Mouse (Mus musculus): ENCODE data around the gene N4bp2. TPM values are rescaled to one million over a fixed set of nuclear protein-coding genes. Genes with fewer than 3 reads are reported as not detected.

N4bp2 gene
- total RNA-seq (2012; rRNA removed) = 10.1 and 11.4 TPM in 2 replicates
- 10 to 100 TPM; 12.9 to 50.6 TPM for polyA plus RNA-seq (2012; ENCODE audit: insufficient read depth in 1 of 2, insufficient read length in 2 of 2, low read depth in 1 of 2, low replicate concordance in 2 of 2, missing spikeins in 1 of 2)

DNA sequence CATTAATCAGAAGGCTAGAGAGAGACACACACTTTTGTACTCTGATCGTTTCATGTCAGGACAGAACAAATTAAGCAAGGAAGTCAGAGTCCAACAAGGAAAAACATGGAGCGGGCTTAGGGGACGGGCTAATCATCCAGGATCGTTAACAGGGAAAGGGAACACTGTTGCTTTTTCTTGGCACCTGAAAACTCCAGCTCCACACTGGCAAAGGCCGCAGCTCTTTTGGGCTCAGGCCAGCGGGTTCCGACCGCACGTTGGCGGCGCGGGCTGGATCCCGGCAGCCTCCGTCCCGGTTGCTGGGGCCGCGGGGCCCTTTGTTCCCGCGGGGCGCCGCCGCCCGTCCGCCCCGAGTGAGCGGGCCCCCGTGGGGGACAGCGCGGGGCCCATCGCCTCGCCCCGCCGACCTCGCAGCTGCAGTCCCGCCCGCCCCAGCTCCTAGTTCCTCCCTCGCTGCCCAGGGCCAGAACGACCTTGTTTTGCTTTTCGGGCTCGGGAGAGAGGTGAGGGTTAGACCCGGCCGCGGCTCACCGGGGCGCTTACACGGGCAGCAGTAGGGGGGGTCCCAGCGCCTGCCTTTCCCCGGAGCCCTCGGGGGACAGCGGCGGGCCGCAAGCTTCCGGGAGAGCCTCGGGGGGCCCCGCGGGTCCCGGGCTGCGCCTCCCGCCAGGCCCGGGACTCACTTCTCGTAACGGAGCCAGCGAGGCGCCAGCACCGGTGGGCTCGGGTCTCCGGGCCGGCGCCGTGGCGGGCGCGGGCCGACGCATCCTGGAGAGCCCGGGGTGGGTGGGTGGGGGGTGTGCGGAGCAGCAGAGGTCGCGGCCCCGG lies at the start of gene N4bp2:
Gene N4bp2, plus strand, starts transcription at position 434 of the 828 bp plus-strand sequence.
- peaks cover 0 to 15% of the 10 kb centered on the region in 2 experiments; a peak in 2 of 4 replicates for H3K36me3 ChIP-seq (ENCODE audit: control insufficient read depth in 1 of 2, insufficient read depth in 2 of 2, low read length in 2 of 2)
- H3K79me2 ChIP-seq (ENCODE audit: control insufficient read depth, insufficient read depth, low read length, poor library complexity) = peaks cover 20% of the 10 kb centered on the region
- H3K27ac ChIP-seq (ENCODE audit: control insufficient read depth, low read depth, low read length) = peak within 1 kb of the TSS; percentile 90
- peak; percentile 66 for DNase-seq (ENCODE audit: low read depth, low spot score)
- H3K4me3 ChIP-seq (ENCODE audit: control insufficient read depth in 1 of 2, insufficient read depth in 1 of 2, low read depth in 2 of 2, low read length in 2 of 2) = peak within 1 kb of the TSS; percentile 95 to 96
- peak; percentile 35 for TF ChIP-seq SIN3A (IDR thresholded peaks at IDR 0.05; ENCODE audit: low read length)
- TF ChIP-seq ETS1 (IDR thresholded peaks at IDR 0.05; ENCODE audit: low read depth, low read length) = peak; percentile 19; the same call in 1 of the 2 replicates
- peak; percentile 52; the same call in 1 of the 2 replicates for TF ChIP-seq CHD1 (IDR thresholded peaks at IDR 0.05; ENCODE audit: low read depth, low read length)
- 0 out of 2 replicates have a peak, but pooled peaks have one; percentile 13 for TF ChIP-seq KAT2A (conservative IDR thresholded peaks at IDR 0.05; ENCODE audit: low read depth, low read length)
- TF ChIP-seq ZKSCAN1 (IDR thresholded peaks at IDR 0.05; ENCODE audit: low read depth, low read length) = no peak
- no peak for TF ChIP-seq CHD2 (IDR thresholded peaks at IDR 0.05; ENCODE audit: low read length)
- TF ChIP-seq POLR2AphosphoS5 (IDR thresholded peaks at IDR 0.05; ENCODE audit: borderline replicate concordance, low read depth, low read length) = no peak
- TF ChIP-seq ELF1 (IDR thresholded peaks at IDR 0.05; ENCODE audit: low read depth, low read length) = no peak
- TF ChIP-seq MAZ (IDR thresholded peaks at IDR 0.05; ENCODE audit: low read depth, low read length) = 0 out of 2 replicates have a peak, but pooled peaks have one; percentile 16
- TF ChIP-seq TBP (IDR thresholded peaks at IDR 0.05; ENCODE audit: low read depth, low read length) = peak; percentile 43; the same call in 1 of the 2 replicates
- no peak for TF ChIP-seq BHLHE40 (IDR thresholded peaks at IDR 0.05; ENCODE audit: borderline replicate concordance, low read depth, low read length)
- TF ChIP-seq POLR2A (IDR thresholded peaks at IDR 0.05; ENCODE audit: control insufficient read depth in 1 of 2, insufficient read depth in 1 of 2, low read depth in 1 of 2, low read length in 2 of 2, poor library complexity in 1 of 2) = no peak
- TF ChIP-seq MAFK (IDR thresholded peaks at IDR 0.05; ENCODE audit: borderline replicate concordance, low read depth, low read length) = no peak
- TF ChIP-seq MYB (IDR thresholded peaks at IDR 0.05; ENCODE audit: low read depth, low read length) = no peak
- no peak for TF ChIP-seq MAX (IDR thresholded peaks at IDR 0.05; ENCODE audit: low read length)
- no peak for TF ChIP-seq USF2 (IDR thresholded peaks at IDR 0.05; ENCODE audit: borderline replicate concordance in 1 of 2, insufficient read depth in 1 of 2, low read depth in 1 of 2, low read length in 2 of 2)
- no peak for TF ChIP-seq RCOR1 (IDR thresholded peaks at IDR 0.05; ENCODE audit: low read depth, low read length)
- 0 out of 2 replicates have a peak, but pooled peaks have one; percentile 94 for TF ChIP-seq UBTF (IDR thresholded peaks at IDR 0.05; ENCODE audit: borderline replicate concordance, insufficient read depth, low read depth, low read length)
- no peak for TF ChIP-seq POLR2AphosphoS2 (IDR thresholded peaks at IDR 0.05; ENCODE audit: low read length)
- no peak for TF ChIP-seq GABPA (IDR thresholded peaks at IDR 0.05; ENCODE audit: low read depth, low read length)
- no peak for TF ChIP-seq USF1 (IDR thresholded peaks at IDR 0.05; ENCODE audit: low read depth, low read length)
- no peaks in the 10 kb centered on the region for H3K9me3 ChIP-seq (replicated peaks; ENCODE audit: insufficient read depth, low read length)
- peaks cover 2 to 14% of the 10 kb centered on the region in 2 experiments; a peak in 3 of 4 replicates for H3K4me1 ChIP-seq (ENCODE audit: control insufficient read depth in 1 of 2, insufficient read depth in 2 of 2, low read length in 2 of 2)
- H3K9ac ChIP-seq (ENCODE audit: control insufficient read depth, low read depth, low read length, poor library complexity, severe bottlenecking) = peak within 1 kb of the TSS; percentile 100
- H3K27me3 ChIP-seq (ENCODE audit: control insufficient read depth in 1 of 2, insufficient read depth in 2 of 2, low read length in 2 of 2) = no peaks in the 10 kb centered on the region

Measured in MEL (cell line).